Mouse (Mus musculus): ENCODE measurements around the gene Slc29a3.

Gene Slc29a3

DNA sequence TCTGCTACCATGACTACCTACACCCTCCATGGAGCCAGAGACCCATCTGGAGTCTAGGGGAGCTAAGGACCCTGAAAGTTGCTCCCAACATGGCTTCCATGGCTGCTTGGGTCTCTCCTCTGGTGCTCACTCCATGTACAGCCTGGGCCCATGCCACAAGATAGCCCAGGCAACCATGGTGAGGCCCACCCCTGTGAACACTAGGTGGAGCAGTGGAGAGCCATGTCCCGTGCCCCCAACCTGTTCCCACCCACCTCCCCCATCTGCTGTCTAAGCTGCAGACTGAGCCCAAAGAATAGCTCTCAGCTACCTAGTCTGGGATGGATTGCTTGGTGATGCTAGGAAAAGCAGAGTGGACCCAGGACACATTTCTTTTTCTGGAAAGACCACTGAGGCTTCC lies 29.2 kb downstream of the Slc29a3 start:
- no peak for DNase-seq

GRCm38 (mm10) chr10:60721640-60722039 lies 31.0 kb downstream of the Slc29a3 start:
- DNase-seq, result no peak

DNA sequence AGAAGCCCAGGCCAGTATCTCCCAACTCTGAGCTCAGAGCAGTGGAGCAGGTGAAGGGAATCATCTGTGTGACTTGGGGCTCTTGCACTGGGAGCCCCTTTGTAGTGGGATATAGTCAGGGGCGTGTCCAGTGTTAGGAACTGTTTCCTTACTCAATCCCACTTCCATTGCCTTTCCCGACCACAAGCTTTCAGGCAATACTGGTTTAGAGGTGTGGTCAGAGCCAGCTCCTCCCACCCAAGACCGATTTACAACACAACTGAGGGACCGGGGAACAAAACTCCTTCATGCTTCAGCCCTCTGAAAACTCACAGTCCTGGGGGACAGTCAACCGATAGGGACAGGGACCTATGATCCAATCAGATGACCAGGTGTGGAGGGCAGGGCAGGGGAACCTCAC lies 32.1 kb downstream of the Slc29a3 start:
- no peak for DNase-seq

- no peak for DNase-seq
Observed at GRCm38 (mm10) chr10:60718491-60718890, 34.1 kb downstream of the Slc29a3 start.

GRCm38 (mm10) chr10:60716449-60716848 lies 36.1 kb downstream of the Slc29a3 start:
- DNase-seq, result peak; percentile 39 to 56

- DNase-seq, result peak; percentile 44 to 48
Observed at GRCm38 (mm10) chr10:60712299-60712698, 40.3 kb downstream of the Slc29a3 start.

DNA sequence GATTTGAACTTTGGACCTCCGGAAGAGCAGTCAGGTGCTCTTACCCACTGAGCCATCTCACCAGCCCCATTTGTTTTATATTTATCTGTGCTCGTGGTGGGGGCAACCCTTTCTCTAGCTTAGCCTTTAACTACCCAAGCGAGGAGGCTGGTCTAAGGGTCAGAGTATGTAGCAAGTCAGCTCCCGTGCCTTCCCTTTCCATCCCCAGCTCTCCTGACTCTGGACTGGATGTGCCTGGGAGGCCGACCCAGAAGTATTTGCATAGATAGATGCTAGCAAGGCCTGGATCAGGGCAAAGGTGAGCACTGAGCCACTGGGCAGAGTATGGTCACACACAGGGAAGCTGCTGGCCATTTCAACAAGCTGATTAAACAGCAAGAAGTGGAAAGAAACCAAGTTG lies 43.8 kb downstream of the Slc29a3 start:
- peak; percentile 82 to 91 for DNase-seq

GRCm38 (mm10) chr10:60706268-60706667 lies 46.3 kb downstream of the Slc29a3 start:
- no peak for DNase-seq

DNA sequence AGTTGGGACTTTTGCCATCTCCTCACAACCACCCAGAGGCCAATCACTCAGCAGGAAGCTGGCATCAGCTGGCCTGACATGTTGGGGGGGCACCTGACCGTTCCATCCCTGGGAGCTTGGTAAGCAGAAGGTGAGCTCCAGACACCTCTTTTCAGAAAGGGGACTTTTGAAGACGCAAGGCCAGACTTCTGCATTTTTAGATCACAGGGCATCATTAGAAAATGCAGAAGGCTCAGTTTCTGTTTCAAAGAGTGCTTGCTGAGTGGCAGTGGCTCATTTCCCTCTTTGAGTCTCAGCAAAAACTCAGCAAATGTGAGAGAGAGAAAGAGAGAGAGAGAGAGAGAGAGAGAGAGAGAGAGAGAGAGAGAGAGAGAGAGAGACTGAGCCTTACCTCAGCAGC lies 47.5 kb downstream of the Slc29a3 start:
- no peak for DNase-seq

GRCm38 (mm10) chr10:60697775-60698174 lies 54.8 kb downstream of the Slc29a3 start:
- no peak for DNase-seq

DNA sequence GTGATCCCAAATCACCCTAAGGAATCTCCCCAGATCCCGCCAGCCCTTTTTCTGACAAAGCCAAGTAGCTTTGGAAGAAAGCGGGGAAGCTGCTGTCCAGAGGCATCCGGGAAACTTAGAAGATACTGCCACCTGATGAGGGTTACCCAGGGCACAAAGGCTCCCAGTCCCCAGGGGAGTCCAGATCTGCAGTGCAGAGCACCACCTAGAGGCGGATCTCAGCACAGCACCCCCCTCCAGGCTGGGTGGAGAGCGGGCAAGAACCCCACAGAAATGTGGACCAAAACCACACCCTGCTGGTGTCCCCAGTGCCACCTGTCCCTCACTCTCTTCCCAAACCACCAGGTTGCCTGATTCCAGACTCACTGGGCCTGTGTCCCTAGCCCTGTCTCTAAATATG lies 55.6 kb downstream of the Slc29a3 start:
- peak in 1 of 2 experiments; percentile 73 for DNase-seq

- DNase-seq, result no peak
Observed at GRCm38 (mm10) chr10:60696390-60696789, 56.2 kb downstream of the Slc29a3 start, which contains the start of gene Cdh23. Gene Cdh23, minus strand, starts transcription at chr10:60696490.

DNA sequence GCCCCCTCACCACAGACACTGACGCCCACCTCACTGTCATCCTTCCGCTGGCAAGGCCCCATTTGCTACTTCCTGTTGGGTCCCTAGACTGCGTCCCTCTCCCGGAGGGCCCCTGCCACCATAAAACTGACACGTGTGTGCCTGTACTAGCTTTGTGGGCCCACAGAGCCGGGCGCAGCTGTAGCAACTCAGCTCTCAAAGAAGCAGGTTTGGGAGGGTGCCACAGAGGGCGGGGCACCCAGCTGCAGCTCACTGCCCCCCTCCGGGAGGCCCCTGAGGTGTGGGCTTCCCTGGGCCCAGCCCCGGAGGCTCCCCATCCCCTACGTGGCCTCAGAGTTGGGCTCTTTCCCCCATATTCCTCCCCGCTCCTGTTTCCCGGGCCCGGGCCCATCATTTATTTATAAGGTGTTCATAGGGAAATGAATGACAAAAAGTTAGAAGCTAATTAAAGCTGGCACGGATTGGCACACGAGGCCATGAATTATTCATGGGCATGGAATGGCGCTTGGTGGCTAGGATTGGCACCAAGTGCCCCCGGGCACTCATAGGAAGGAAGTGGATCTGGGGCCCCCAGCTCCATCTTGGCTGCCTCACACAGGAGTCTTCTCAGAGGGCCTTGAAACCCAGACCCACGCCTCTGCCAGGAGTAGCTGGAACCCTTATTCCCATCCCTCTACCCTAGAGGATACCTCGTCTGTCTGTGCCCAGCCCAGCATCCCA lies 60.8 kb downstream of the Slc29a3 start:
- DNase-seq, result no peak

GRCm38 (mm10) chr10:60690960-60691359 lies 61.6 kb downstream of the Slc29a3 start:
- no peak for DNase-seq

GRCm38 (mm10) chr10:60689396-60689795 lies 63.2 kb downstream of the Slc29a3 start:
- no peak for DNase-seq

DNA sequence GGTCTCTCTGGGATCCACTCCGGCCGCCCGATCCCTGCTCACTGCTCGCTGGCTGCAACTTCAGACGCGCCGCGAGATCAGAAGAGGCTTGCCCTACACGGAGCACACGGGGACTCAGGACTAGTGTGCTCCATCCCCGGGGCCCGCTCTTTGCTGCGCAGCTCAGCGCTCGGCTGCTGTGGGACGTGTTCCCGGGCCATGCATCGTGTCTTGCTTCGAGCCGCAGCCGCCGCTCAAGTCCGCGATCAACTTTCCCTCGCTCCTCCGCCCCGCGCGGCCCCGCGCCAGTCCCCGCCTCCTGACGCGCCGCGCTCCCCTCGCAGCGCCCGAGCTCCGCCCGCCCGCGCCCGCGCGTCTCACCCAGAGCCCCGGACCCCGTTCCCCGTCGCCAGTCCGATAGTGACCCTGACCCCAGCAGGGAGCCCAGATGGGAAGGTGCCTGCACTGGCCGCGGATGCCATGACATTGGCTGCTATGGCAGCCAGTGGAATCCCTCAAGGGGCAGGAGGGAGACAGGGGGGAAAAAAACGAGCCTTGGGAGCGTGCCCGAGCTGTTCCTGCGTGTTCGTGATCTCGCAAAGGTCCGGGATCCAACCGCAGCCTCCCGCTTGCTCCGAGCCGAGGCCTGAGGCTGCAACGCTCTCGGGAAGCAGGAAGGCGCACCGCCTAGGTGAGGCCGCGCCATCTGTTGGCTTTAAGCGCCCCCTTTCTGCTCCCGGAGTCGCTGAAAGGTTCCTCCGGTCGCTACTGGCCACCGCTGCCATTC lies 65.4 kb downstream of the Slc29a3 start:
- peak in 1 of 2 experiments; percentile 49 for DNase-seq

DNA sequence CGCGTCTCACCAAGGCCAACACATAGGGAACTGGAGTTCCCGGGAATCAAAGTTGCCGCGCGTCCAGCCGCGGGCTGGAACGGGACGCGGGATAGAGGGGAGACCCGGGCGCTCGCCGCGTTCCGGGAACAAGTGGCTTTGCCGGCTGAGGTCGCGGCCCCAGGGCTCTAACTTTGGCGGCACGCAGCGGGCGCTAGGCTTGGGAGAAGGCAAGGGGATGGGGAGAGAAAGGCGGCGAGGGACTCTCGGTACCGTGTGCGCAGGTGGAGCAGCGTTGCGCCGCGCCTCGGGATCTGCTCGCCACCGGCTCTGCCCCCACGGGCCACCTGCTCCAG lies 66.0 kb downstream of the Slc29a3 start:
- DNase-seq, result no peak

GRCm38 (mm10) chr10:60685764-60686640 lies 66.6 kb downstream of the Slc29a3 start:
- no peak for DNase-seq

- no peak for DNase-seq
Observed at GRCm38 (mm10) chr10:60678926-60679325, 73.7 kb downstream of the Slc29a3 start.

DNA sequence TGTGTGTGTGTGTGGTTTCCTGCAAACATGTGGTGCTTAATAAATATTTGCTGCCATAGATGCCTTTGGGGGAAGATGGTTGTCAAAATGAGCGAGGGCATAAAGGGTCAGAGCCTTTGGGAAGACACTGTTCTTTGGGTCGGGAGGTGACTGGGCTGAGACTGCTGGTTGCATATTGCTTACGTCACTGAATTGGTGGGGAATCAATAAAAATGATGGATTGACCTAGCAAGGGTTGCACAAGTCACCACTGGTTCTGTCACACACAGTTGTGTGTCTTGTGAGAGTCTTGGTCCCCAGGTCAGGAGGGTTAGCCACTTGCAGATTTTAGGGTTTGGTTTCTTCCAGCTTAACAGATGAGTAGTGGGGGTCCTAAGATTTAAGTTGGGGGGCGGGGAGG lies 75.3 kb downstream of the Slc29a3 start:
- DNase-seq, result no peak

DNA sequence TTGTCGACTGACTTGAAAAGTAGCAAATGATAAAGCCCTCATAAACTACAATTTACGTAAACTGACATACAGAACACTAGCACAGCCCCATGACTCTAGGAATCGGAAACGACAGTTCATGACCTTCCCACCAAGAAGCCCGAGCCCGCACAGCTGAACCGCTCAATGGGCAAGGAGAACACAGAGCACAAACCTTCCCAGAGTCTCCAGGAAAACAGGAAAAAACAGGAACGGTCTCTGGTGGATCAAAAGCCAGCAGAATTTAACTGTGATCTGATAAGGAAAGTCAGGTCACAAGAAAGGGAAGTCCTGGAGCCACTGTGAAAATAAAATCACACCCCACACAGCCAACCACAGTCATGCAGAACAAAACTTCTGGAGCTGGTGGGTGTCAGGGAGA lies 82.4 kb downstream of the Slc29a3 start:
- peak in 1 of 2 experiments; percentile 11 for DNase-seq

- no peak for DNase-seq
Observed at GRCm38 (mm10) chr10:60668591-60668990, 84.0 kb downstream of the Slc29a3 start.

Measured in kidney, adult 8-10 months (tissue).